Mouse (Mus musculus) naive thymus-derived CD4-positive, alpha-beta T cell, adult 2 months (primary cell): ENCODE results near the gene Herc3.
"Not testable (repeated sequence)": the region's sequence is repeated elsewhere in the genome, so short reads cannot be mapped to it uniquely, and the experiment has no call there.

Experiments
- DNase-seq: peaks from one replicate; pipeline ENCODE4 v3.0.0-alpha.2; 2011; ENCODE audit warnings: low read depth

Gene Herc3

DNA sequence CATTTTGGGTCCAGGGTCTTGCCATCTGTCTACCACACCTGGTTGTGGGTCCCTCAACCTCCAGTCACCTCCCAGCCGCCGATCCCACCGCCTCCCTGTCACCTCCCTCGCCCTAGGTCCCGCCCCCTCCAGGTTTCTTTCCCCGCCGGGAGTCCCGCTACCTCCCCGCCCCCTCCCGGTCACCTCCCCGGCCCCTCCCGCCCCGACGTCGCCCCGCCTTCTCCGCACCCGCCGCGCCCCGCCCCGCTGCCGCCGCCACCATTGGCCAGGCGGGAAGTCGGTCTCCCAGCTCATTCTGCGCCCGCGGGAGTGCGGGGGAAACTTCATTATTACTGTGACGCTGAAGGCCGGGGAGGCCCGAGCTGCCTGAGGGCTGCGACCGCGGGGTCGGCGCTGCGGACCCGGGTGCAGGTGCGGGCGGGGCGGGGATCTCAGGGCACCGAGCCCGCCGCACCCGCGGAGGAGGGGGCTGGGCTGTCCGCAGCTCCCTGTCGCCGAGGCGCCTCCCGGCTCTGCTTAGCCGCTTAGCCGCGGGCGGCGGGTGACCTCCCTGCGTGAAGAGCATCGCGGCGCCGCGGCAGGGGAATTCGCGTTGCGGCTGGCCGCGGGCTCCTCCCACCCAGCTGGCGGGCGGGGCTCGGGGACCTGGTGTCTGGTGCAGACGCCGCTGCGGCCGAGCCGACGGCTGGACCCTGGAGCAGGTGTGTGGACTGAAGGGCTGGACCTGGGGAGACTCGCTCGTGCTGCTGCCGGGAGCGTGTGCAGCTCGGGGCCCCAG is at the start of gene Herc3:
Gene Herc3 (plus strand): TSS at position 234 of the 778 bp plus-strand sequence.
- peak; percentile 80 for DNase-seq

DNA sequence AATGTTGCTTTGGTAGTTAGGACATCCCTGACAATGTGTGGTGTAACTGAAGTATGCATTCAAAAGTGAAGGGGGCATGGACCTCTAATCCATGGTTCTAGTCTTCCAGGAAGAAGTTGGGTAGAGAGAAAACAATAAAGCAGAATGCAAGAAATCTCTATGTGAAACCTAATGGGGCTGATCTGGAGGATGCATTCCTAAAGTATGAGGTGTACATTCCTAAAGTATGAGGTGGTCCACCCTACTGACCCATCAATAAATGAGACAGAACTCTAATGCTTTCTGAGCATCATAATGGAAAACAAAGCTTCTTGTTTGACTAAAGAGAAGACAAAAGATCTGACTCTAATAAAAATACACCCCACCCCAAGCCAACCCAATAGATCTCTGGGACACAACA is 29.9 kb upstream of the Herc3 start:
- DNase-seq, result no peak

DNA sequence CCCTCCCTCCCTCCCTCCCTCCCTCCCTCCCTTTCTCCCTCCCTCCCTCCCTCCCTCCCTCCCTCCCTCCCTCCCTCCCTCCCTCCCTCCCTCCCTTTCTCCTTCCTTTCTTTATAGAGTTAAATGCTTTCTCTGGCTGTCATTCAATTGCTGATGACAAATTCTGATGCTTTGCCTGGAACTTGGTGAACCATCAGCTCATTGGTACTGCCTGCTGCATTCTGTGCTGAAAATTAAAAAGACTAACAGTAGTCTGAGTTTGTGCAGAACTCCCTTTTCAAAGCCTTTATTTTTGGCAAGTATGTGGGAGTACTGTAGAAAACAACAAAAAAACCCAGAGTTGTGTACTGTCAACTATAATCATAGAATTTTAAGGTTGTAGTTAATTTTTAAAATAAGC is 16.9 kb upstream of the Herc3 start:
- DNase-seq, result no peak

DNA sequence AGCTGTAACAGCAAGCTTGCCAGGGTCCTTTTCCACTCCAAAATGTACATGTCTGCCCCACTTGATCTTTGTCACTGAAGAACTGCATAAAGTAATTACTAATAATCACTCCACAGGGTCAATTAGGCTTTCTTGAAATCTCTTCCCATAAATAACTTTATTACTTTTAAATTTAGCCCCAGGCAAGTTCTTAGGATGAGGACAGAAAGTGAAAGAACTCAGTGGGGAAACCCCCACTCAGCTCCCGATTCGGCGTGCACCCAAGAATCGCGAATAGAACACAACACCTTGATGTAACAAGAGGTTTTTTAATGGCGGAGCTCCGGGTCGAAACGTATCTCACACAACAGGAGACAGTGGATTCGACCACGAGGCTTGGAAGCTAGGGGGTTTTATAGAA is 14.2 kb upstream of the Herc3 start:
- DNase-seq, result not testable (repeated sequence)

DNA sequence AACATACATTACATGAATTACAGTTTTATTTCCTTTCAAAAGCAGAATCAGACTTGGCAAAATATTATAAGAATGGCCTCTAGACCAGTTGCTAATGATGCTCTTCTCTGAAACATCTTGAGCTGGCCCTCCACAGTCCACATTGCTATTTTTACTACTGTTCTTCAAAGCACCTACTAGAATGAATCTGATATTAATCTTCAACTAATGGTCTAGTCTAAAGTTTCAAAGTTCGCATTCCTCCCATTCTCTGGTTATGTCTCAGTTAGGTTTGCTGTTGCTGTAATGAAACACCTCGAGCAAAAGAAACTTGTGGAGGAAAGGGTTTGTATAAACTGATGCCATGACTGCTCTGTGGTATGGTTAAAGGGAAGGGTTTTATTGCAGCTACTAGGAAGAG is 5.6 kb upstream of the Herc3 start:
- no peak for DNase-seq

DNA sequence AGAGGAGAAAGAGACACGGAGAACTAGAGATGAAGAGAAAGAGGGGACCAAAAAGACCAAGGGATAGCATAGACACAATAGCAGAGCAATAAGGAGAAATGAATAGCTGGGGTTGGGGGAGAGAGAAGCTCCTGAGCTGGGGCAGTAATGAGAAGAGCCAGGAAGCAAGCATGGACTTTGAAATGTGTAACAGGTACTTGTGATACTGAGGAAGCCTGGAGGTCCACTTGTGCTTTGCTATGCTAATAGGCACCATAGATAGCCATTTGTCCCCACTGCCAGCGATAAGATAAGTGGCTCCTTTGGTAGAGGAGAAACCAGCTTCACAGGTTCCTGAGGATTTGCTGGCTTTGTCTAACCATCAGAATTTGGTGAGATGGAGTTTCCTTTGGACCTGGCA is 5.2 kb upstream of the Herc3 start:
- no peak for DNase-seq

DNA sequence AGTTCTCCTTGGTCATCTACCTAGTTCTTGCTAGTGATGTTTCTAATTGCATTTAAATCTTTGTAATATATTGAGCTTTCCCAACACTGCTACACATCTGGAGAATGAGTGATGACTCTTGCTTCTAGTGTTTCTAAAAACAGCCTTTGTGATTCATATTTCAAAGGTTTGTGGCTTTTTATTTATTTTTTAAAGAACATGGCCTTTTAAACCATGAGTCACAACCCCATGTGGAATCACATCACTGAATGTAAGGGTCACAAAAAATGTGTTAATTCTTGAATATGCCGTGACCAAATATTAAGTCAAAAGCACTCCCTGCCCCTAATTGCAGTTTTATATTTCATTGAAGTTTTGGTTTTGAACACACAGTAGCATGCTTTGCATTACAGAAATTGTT is 2.7 kb upstream of the Herc3 start:
- no peak for DNase-seq

DNA sequence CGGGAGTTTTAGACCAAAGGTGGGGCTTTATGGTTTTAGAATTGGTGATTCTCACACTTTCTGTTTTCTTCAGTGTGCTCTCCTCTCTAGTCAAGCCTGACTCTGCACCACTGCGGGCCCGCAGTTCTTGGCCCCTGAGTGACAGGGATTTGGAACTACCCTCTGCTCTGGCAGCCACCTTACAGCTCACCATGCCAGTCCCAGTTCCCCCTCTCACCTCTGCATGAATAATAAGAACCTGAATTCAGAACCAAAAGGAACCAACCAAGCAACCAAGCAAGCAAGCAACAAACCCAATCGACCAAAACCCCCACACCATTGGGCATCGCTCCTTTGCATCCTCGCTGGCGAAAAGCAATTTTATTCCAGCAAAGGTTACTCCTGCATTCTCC is 429 bp upstream of the Herc3 start:
- DNase-seq, result no peak

DNA sequence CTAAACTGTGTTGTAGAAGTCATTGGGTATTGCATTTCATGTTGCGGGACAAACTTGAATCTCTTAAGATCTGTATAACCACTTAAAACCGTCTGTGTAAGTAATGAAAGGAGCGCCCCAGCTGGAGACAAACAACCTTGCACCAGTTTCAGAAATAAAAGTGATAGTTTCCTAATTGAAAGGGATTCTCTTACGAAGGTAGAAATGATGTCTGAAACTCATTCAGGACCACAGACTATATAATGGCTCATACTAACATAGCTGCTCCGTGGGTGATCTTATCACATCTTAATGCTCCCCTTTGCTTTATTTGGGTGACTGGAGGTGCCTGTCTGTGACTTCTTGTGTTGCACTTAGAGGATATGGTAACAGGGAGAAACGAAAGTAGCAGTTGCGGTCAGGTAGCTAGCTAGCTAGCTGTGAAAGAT is 1.3 kb downstream of the Herc3 start:
- DNase-seq, result peak; percentile 81

DNA sequence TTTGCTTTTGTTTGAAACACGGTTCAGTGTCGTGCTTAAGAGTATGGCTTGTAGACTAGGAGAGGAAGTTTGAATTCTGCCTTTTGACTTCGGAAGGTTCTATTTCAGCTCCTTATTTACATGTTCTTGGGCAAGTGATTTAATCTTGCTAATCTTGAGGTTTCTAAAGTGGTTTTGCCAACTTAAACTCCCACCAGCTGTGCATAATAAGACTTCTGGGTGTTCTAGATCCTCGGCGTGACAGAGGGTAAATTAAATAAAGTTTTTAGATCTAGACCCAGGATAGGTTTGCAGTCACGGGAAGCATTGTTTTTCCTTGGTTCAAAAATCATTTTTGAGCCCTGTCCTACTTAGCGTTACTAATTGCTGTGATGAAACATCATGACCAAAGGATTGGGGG is 3.2 kb downstream of the Herc3 start:
- DNase-seq, result peak; percentile 54

DNA sequence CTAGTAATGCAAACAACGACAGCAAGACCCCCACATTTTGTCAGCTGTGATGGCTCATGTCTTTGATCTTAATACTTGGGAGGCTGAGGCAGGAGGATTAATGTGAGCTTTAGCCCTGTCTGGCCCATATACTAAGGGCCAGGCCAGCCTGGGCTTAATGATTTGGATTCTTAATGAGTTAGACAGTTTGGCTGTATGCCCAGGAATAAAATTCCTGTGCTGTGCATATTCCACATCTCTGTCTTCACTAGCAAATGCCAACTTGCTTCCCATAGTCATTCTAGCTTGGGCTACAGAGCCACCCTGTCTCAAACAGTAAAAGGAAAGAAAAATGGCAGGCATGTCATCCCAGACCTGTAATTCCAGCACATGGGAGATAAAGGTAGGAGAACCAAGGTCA is 4.3 kb downstream of the Herc3 start:
- no peak for DNase-seq

DNA sequence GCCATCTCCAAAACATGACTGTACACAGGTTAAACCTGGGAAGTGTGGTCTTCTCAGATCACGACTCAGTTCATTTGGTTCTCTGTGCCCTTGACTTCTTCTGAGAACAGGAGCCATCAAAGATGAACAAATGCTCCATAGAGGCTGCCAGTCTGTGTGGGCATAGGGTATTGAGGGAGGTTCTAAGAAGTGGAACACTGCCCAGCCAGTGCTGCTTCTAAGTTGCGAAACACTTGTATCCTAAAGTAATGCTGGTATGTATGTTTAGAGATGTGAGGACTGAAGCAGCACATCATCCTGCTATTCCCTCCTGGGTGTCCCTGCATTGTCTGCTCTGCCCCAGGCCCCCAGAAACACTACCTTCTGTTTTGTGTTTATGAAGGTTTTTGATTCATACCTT is 5.2 kb downstream of the Herc3 start:
- no peak for DNase-seq

DNA sequence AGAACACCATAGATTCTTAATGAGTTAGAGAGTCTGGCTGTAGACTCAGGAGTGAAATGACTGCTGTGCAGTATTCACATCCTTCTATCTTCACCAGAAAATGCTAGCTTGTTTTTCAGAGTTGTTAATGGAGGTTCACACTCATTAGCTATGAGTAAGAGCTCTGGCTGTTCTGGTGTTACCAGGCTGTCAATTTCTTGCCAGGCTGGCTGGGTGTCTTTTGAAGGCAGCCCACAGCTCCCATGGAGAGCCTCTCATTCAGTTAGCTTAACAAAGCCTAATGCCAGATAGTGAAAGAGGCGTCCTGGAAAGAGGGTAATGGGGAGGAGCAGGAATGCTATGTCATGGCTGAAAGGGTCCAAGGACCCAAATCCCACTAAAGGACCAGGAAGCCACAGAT is 6.7 kb downstream of the Herc3 start:
- no peak for DNase-seq

DNA sequence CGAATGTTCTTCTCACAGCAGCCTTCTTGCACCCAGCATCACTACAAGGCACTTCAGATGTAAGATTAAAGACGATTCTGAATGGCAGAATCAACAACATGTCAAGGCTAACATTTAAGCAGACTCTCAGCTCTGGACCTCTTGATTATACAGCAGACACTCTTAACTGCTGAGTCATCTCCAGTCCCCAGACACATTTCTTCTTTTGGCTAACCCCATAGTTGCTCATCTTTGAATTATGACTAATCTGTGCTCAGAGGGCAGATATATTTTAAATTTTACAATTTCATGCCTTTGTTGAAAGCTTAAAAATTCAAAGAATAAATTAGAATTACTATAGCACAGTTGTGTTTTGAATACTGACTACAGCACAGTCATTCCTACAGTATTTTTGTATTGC is 9.9 kb downstream of the Herc3 start:
- DNase-seq, result no peak

DNA sequence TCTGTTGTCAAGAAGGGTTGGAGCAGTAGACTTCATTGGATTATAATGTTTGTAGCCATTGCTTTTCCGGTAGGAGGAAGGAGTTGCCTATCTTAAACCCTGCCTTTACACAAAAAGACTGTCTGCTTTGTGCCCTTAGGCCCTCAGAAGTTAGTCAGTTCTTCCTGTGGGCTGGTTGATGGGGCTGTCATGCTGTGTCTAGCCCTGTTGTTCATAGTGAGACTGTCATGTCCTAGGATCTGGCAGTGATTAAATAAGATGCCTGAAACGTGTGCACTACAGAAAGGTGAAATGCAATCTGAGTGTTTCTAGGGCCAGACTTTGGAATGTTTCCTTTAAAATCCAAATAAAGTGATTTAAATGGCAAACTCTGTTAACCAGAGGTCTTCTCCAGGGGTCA is 10.9 kb downstream of the Herc3 start:
- peak; percentile 72 for DNase-seq

DNA sequence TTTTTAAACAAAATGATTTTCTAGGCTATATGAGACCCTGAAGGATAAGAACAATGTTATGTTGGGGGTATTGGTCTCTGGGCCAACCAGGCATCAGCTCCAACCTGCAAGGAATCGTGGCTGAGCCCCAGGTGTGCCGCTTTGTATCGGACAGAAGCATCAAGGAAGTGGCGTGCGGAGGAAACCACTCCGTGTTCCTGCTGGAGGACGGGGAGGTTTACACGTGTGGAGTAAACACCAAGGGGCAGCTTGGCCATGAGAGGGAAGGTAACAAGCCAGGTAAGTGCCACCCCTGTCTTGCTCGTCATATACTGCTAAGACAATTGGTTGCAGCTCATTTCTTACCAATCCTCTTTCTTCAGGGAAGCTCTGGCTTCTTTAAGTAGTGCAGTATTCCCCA is 12.3 kb downstream of the Herc3 start:
- DNase-seq, result peak; percentile 54

DNA sequence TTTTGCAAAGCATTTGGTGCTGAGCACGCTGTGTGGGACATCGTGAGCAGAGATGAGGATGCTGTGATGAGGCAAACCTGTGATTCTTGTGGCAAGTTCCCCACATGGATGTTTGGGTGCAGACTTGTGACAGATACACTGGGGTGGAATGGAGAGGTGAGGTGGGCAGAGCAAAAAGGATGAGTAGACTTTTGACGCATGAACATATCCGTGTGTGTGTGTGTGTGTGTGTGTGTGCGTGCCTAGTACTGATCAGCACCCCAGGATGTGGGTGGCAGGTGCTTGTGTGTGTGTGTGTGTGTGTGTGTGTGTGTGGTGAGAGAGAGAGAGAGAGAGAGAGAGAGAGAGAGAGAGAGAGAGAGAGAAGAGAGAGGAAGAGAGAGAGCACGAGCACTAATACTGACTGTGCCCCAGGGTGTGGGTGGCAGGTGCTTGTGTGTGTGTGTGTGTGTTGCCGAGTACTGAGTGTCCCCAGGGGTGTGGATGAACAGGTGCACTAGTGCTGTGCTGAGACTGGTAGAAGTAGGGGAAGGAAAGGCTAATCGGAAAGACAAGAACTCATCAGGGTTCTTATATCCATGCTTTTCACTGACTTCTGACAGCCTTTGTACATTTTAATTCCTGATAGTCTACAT is 13.0 kb downstream of the Herc3 start:
- peak; percentile 93 for DNase-seq

DNA sequence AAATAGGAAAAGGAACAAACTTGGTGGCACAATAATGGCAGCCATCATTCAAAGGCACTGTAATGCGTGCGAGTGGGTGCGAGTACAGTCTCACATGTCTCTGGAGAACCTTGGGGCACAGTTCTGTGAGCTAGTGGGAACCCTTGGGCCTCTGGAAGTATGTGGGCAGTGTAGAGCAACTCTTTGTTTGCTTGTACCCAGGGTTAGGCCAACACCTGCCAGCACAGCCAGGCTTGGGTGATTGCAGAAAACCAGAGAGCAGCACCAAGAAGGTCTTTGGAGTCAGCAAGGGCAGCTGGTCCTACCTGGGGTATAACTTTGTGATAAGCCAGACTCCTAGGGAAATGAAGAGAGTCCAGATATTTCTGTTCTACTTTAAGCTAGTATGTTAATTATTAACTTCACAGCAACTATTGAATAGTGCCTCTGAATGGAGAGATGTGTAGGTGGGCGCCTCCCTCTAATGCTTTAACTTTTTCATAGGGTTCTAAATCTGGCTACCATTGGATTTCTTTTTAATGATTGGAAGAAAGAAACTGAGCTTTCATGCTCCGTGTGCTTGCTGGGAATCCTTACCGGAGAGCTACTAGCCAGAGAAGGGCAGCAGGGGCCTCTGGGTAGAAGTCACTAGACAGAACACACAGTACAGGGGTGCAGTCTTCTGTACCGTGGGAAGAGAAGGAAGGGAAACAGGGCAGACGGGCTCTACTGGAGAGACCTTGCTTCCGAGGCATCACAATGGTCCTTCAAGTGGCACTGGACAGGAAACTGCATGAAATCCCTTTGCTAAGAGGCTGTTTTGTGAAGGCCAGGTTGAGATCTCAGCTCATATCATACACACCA is 15.8 kb downstream of the Herc3 start:
- no peak for DNase-seq

DNA sequence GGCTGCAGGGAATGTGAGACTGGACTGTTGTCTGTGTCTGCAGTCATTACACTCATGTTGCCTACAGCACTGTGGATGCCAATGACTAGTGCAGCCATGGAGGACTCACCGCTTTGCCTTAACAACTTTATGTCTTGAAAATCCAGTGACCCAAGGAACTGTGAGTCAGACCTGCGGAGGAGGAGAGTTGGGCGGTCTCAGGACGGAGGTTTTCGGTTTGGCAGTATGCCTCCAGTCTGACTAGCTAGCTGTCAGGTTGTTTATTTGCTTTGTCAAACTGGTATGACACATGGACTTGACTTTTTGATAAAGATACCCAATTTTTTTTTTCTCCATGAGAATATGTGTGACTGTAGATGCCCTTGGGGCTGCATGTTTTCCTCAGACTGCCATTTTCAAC is 16.6 kb downstream of the Herc3 start:
- DNase-seq, result no peak

DNA sequence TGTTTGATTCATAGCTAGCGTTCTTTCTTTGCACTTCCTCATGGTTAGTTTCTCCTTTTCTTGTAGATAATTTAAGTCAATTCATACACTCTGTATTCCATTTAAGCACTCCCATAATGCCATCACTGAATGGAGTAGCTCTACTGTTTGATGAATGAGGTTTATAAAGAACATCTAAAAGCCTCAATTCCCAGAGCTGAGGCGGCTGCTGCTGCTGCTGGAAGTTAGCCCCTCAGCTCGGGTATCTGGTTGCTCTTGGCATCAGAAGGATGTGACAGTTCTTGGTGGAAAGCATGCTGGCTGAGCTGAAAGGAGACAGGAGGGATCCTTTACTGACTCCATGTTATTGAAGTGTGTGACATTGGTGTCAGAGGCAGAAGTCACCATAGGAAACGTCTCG is 18.1 kb downstream of the Herc3 start:
- no peak for DNase-seq

DNA sequence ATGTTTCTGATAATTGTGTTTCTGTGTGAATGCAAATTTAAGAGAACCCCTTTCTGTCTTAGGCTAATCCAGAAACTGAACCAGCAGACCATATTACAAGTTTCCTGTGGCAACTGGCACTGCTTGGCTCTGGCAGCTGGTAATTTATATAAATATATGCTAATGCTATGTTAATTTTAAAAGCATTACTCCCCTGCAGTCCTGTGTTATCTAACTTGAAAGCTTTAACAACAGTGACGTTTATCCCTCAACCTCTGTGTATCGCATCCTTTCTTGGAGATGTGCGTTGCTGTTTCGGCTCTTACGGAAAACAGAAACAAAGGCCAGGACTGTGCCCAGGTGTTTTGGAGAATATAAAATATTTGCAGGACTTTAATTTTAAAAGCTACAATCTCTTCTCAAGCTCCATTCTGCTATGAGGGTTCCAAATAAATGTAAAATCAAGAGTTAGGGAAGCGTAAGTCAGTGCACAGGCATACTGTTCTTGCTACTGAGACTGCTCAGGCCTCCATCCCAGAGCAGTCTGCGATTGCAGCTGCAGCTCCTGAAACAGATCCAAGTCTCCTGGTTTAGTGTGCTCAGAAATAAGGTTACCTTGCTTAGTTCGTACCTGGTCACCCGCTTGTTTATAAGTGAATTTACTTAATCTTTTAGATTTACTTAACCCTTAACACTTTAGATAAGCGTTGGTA is 24.6 kb downstream of the Herc3 start:
- DNase-seq, result no peak

DNA sequence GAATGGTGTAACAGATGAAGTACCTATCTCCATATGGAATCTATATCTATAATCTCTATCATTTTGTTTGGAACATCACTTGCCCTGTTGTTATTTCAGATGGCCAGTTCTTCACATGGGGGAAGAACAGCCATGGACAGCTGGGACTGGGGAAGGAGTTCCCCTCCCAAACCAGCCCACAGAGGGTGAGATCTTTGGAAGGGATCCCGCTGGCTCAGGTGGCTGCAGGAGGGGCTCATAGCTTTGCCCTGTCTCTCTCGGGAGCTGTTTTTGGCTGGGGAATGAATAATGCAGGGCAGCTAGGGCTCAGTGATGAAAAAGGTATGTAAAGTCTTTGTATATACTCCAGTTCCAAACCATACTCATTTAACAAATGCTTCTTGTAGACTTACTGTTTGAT is 25.2 kb downstream of the Herc3 start:
- DNase-seq, result no peak
